Mouse (Mus musculus) urinary bladder, postnatal 14 days (tissue): Measurements from ENCODE around the gene Rasgrf2.

Source experiments
- DNase-seq: peaks from one replicate; pipeline ENCODE4 v3.0.0; 2021; ENCODE audit warnings: low spot score

Gene Rasgrf2

DNA sequence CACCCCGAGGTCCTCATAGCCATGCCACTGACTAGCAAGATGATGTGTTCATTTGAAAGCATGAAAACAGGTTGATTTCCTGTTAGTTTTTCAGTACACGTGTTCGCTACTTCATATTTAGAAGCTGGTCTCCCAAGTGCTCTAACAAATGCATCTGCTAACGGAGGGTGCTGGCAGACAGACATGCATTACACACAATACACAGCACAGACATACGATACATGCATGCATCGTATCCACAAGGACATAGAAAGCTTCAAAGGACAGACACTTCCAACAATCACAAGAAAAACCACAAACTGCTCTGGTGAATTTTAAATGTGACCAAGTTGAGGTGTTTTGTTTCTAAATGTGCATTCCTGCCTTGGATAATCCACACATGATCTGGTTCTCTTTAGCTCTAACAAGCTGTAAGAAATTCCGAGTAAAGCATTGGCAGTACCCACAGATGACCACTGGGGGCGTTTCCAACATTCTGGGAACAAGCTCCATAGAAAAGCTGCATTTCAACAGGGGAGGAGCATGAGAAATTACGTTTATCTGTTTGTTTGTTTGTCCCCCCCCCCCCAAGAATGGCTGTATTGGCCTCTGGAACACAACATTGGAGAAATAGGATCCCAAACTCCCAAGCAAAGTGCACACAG is 249.5 kb downstream of the Rasgrf2 start:
- peak; percentile 28 for DNase-seq

DNA sequence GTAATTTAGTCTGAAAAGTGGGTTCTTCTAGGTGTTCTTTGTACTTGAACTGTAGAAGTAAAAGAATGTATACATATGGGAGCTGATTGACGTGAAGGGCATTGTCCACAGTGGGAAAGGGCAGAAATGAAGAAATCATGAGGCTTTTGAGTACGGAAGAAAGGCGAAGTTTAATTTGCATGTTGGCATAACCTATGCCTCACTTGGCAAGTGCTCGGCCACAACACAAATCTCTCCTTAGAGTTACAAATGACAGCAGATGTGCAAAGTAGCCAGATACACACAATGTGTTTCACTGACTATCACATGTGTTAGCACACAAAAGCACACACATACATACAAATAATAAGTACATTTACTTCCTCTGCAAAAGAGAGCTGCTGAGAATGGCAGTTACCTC is 251.2 kb downstream of the Rasgrf2 start:
- DNase-seq: no peak

DNA sequence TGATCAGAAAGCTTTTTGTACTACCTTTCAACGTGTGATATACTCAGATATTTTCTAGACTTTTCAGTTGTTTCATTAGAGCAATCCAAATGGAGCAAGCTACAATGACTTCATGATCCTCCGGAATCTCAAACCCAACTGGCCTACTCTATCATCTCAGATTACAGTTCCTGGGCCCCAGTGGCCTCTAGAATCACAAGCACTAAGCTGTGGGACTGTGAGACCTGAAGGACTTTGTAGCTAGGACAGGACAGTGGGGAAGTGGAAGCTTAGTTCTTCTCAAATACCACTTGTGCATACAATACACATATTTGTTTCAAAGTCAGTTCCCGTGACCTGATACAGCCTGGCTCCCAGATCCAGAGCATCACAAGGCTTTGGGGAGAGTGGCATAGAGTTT is 253.5 kb downstream of the Rasgrf2 start:
- no peak for DNase-seq

GRCm38 (mm10) chr13:91877350-91877749 is 254.1 kb downstream of the Rasgrf2 start:
- DNase-seq: no peak

DNA sequence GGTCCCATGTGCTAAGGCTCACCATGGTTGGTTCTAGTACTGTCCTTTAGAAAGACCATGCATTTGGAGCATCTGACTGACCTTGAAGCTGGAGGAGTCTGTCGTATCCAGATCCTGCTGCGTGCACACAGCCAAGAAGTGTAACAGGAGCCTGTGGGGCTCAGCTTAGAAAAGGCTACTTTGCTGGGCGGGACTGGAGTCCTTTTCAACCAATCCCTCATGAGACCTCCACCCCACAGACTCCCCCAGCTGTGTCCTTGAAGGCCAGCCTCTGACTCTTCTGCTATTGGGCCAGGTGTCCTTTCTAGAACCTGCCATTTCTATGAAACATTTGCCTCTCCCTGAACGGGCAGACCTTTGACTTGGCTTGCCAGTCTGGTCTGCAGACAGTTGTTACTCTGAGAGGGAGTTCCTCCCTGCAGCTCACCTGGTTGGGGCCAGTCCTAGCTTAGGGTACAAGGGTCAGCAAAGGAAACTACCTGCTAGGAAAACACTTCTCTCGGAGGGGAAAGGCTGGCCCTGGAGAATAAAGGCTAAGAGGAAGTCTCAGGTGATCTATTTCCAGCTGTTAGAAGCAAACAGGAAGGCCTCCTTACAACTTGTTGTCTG is 254.6 kb downstream of the Rasgrf2 start, which contains the start of gene Ckmt2:
Gene Ckmt2 (minus strand): TSS at position 145 of the 609 bp plus-strand sequence.
- no peak for DNase-seq

GRCm38 (mm10) chr13:91875581-91875980 is 255.9 kb downstream of the Rasgrf2 start:
- no peak for DNase-seq

GRCm38 (mm10) chr13:91874565-91874964 is 256.9 kb downstream of the Rasgrf2 start:
- no peak for DNase-seq

- DNase-seq: no peak
Observed at GRCm38 (mm10) chr13:91873734-91874329, 257.6 kb downstream of the Rasgrf2 start.

DNA sequence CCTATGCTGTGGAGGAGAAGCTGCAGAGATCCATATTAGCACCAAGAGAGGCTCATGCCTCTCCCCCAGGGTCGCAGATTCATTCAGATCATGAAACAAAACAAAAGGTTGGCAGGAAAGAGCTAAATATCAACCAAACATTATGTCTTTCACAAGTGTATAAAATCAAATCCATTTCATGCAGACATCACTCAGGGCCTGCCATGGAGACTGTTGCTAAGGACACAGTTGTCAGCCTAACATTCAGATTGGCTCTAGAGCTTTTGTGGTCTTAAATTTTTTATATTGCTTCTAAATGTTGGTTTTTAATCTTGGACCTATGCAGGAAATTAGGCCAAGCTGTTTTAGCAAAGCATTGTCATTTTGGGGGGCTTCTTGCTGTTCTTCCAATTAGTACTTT is 262.9 kb downstream of the Rasgrf2 start:
- DNase-seq: no peak

DNA sequence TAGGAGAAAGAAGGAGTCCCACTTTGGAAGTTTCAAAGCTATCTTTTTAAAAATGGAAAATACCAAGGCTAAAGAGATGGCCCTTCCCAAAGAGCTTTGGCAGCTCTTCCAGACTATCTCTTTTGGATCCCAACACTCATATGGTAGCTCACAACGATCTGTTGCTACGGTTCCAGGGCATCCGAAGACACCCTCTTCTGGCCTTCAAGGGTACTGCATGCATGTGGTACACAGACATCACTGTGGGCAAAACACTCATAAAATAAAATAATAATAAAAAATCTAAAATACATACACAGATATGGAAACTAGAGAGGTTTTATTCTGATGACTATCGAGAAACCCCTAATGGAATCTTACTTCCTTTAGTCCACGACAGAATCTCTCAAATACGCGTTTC is 272.6 kb downstream of the Rasgrf2 start:
- no peak for DNase-seq

- DNase-seq: no peak
Observed at GRCm38 (mm10) chr13:91857427-91857826, 274.0 kb downstream of the Rasgrf2 start.

GRCm38 (mm10) chr13:91854412-91854811 is 277.0 kb downstream of the Rasgrf2 start:
- no peak for DNase-seq
